Mouse (Mus musculus): Measurements from ENCODE around the gene Stoml1. TPM values are rescaled to one million over a fixed set of nuclear protein-coding genes. Genes with fewer than 3 reads are reported as not detected.

Gene Stoml1
- polyA plus RNA-seq, 1 experiment from 2014 or later: 71.6 TPM

GRCm38 (mm10) chr9:58278313-58278712 lies 25.3 kb downstream of the Stoml1 start:
- ATAC-seq: no peak
- no peaks in the 10 kb centered on the region for H3K27me3 ChIP-seq
- no peak overlapping the region for H3K4me3 ChIP-seq
- no peaks in the 10 kb centered on the region for H3K36me3 ChIP-seq (ENCODE audit: poor library complexity, severe bottlenecking)
- H3K9me3 ChIP-seq (replicated peaks): no peaks in the 10 kb centered on the region
- peaks cover 12% of the 10 kb centered on the region for H3K4me1 ChIP-seq
- H3K4me2 ChIP-seq: no peak overlapping the region
- H3K9ac ChIP-seq: no peak overlapping the region
- no peak overlapping the region for H3K27ac ChIP-seq
- WGBS: 90% methylated on average over 4 of the region's 4 CpGs

- no peak overlapping the region for H3K4me2 ChIP-seq
- no peaks in the 10 kb centered on the region for H3K27me3 ChIP-seq
- no peaks in the 10 kb centered on the region for H3K36me3 ChIP-seq (ENCODE audit: poor library complexity, severe bottlenecking)
- peaks cover 12% of the 10 kb centered on the region for H3K4me1 ChIP-seq
- H3K4me3 ChIP-seq: no peak overlapping the region
- 50% methylated on average over 4 of the region's 4 CpGs for WGBS
- H3K9me3 ChIP-seq (replicated peaks): no peaks in the 10 kb centered on the region
- H3K27ac ChIP-seq: no peak overlapping the region
- no peak overlapping the region for H3K9ac ChIP-seq
- ATAC-seq: no peak
Measured at GRCm38 (mm10) chr9:58278821-58279723, 26.1 kb downstream of the Stoml1 start.

- Histone ChIP-seq H3K9ac (no peak overlapping the region), H3K4me2 (no peak overlapping the region), H3K4me3 (no peak overlapping the region), H3K4me1 (peaks cover 10% of the 10 kb centered on the region), H3K27me3 (no peaks in the 10 kb centered on the region), H3K27ac (no peak overlapping the region), H3K9me3 (replicated peaks) (no peaks in the 10 kb centered on the region), H3K36me3 (ENCODE audit: poor library complexity, severe bottlenecking) (no peaks in the 10 kb centered on the region)
- 72% methylated on average over 5 of the region's 5 CpGs for WGBS
- no peak for ATAC-seq
Measured at GRCm38 (mm10) chr9:58279780-58280179, 26.8 kb downstream of the Stoml1 start.

- H3K4me2 ChIP-seq: peak overlapping the region; percentile 20; the same call in 1 of the 2 replicates
- 0 out of 2 replicates have a peak, but pooled peaks have one; percentile 53 for ATAC-seq
- 37% methylated on average over 9 of the region's 9 CpGs for WGBS
Measured at GRCm38 (mm10) chr9:58280259-58281109, 27.5 kb downstream of the Stoml1 start.

GRCm38 (mm10) chr9:58281597-58281996 lies 28.6 kb downstream of the Stoml1 start:
- Histone ChIP-seq H3K27ac (no peak overlapping the region), H3K4me2 (no peak overlapping the region), H3K4me3 (no peak overlapping the region), H3K9me3 (replicated peaks) (no peaks in the 10 kb centered on the region), H3K36me3 (ENCODE audit: poor library complexity, severe bottlenecking) (no peaks in the 10 kb centered on the region), H3K4me1 (no peaks in the 10 kb centered on the region), H3K27me3 (no peaks in the 10 kb centered on the region), H3K9ac (no peak overlapping the region)
- ATAC-seq: no peak
- 54% methylated on average over 3 of the region's 3 CpGs for WGBS

More at GRCm38 (mm10) chr9:58280259-58281109, 27.5 kb downstream of the Stoml1 start:
- Histone ChIP-seq H3K9me3 (replicated peaks) (no peaks in the 10 kb centered on the region), H3K27ac (no peak overlapping the region), H3K36me3 (ENCODE audit: poor library complexity, severe bottlenecking) (no peaks in the 10 kb centered on the region), H3K4me3 (no peak overlapping the region), H3K9ac (no peak overlapping the region), H3K27me3 (no peaks in the 10 kb centered on the region), H3K4me1 (peaks cover 2% of the 10 kb centered on the region)

GRCm38 (mm10) chr9:58283431-58283830 lies 30.5 kb downstream of the Stoml1 start:
- H3K4me2 ChIP-seq: no peak overlapping the region
- H3K9ac ChIP-seq: no peak overlapping the region
- H3K4me3 ChIP-seq: no peak overlapping the region
- no peaks in the 10 kb centered on the region for H3K36me3 ChIP-seq (ENCODE audit: poor library complexity, severe bottlenecking)
- no peak overlapping the region for H3K27ac ChIP-seq
- ATAC-seq: no peak
- H3K9me3 ChIP-seq (replicated peaks): no peaks in the 10 kb centered on the region
- no peaks in the 10 kb centered on the region for H3K27me3 ChIP-seq
- H3K4me1 ChIP-seq: no peaks in the 10 kb centered on the region
- WGBS: 80% methylated on average over 7 of the region's 7 CpGs

GRCm38 (mm10) chr9:58289090-58289489 lies 36.1 kb downstream of the Stoml1 start:
- no peaks in the 10 kb centered on the region for H3K36me3 ChIP-seq (ENCODE audit: poor library complexity, severe bottlenecking)
- no peak overlapping the region for H3K27ac ChIP-seq
- H3K4me3 ChIP-seq: no peak overlapping the region
- H3K27me3 ChIP-seq: no peaks in the 10 kb centered on the region
- WGBS: 89% methylated on average over 1 of the region's 1 CpGs
- H3K9ac ChIP-seq: no peak overlapping the region
- no peaks in the 10 kb centered on the region for H3K4me1 ChIP-seq
- H3K4me2 ChIP-seq: no peak overlapping the region
- H3K9me3 ChIP-seq (replicated peaks): no peaks in the 10 kb centered on the region
- no peak for ATAC-seq

GRCm38 (mm10) chr9:58289901-58290300 lies 36.9 kb downstream of the Stoml1 start:
- WGBS: 94% methylated on average over 2 of the region's 2 CpGs

GRCm38 (mm10) chr9:58294527-58294926 lies 41.6 kb downstream of the Stoml1 start:
- H3K4me2 ChIP-seq: no peak overlapping the region
- no peaks in the 10 kb centered on the region for H3K27me3 ChIP-seq
- peaks cover 8% of the 10 kb centered on the region; the same call in 1 of the 2 replicates for H3K4me1 ChIP-seq
- no peaks in the 10 kb centered on the region for H3K9me3 ChIP-seq (replicated peaks)
- no peak overlapping the region for H3K27ac ChIP-seq
- no peak overlapping the region for H3K4me3 ChIP-seq
- H3K36me3 ChIP-seq (ENCODE audit: poor library complexity, severe bottlenecking): no peaks in the 10 kb centered on the region
- no peak for ATAC-seq
- H3K9ac ChIP-seq: no peak overlapping the region
- 64% methylated on average over 7 of the region's 7 CpGs for WGBS

More at GRCm38 (mm10) chr9:58289901-58290300, 36.9 kb downstream of the Stoml1 start:
- Histone ChIP-seq H3K27ac (no peak overlapping the region), H3K9ac (no peak overlapping the region), H3K36me3 (ENCODE audit: poor library complexity, severe bottlenecking) (no peaks in the 10 kb centered on the region), H3K9me3 (replicated peaks) (no peaks in the 10 kb centered on the region), H3K27me3 (no peaks in the 10 kb centered on the region), H3K4me3 (no peak overlapping the region), H3K4me2 (no peak overlapping the region), H3K4me1 (no peaks in the 10 kb centered on the region)
- ATAC-seq: no peak

- Histone ChIP-seq H3K9me3 (replicated peaks) (no peaks in the 10 kb centered on the region), H3K27me3 (no peaks in the 10 kb centered on the region), H3K4me1 (peaks cover 8% of the 10 kb centered on the region; the same call in 1 of the 2 replicates), H3K36me3 (ENCODE audit: poor library complexity, severe bottlenecking) (no peaks in the 10 kb centered on the region), H3K4me2 (no peak overlapping the region), H3K4me3 (no peak overlapping the region), H3K27ac (no peak overlapping the region), H3K9ac (no peak overlapping the region)
- no peak for ATAC-seq
- WGBS: 86% methylated on average over 3 of the region's 3 CpGs
Measured at GRCm38 (mm10) chr9:58295345-58295744, 42.4 kb downstream of the Stoml1 start.

- no peaks in the 10 kb centered on the region for H3K9me3 ChIP-seq (replicated peaks)
- H3K27ac ChIP-seq: peak overlapping the region; percentile 25
- no peak overlapping the region for H3K9ac ChIP-seq
- H3K27me3 ChIP-seq: no peaks in the 10 kb centered on the region
- no peak for ATAC-seq
- no peak overlapping the region for H3K4me2 ChIP-seq
- no peak overlapping the region for H3K4me3 ChIP-seq
- peaks cover 8% of the 10 kb centered on the region; the same call in 1 of the 2 replicates for H3K4me1 ChIP-seq
- H3K36me3 ChIP-seq (ENCODE audit: poor library complexity, severe bottlenecking): no peaks in the 10 kb centered on the region
- WGBS: 13% methylated on average over 9 of the region's 9 CpGs
Measured at GRCm38 (mm10) chr9:58295766-58296361, 42.9 kb downstream of the Stoml1 start.
